Mouse (Mus musculus) midbrain, embryonic 13.5 days (tissue): ENCODE results near the gene Nrl. TPM values are rescaled to one million over a fixed set of nuclear protein-coding genes. Genes with fewer than 3 reads are reported as not detected.

ENCODE experiments used
- ATAC-seq: fragments of 200-750 bp; cut with Nextera tagmentation; 2 replicates; pipeline ENCODE4 v1.8.0; 2017; ENCODE audit warnings: mild to moderate bottlenecking, moderate TSS enrichment, moderate library complexity
- H3K27ac ChIP-seq: fragments of 300-500 bp; sonication (generic); 2 replicates; pipeline ENCODE4 v1.5.1; 2015; ENCODE audit warnings: inconsistent platforms, mild to moderate bottlenecking, moderate library complexity
- H3K27me3 ChIP-seq: fragments of 300-500 bp; sonication (generic); 2 replicates; pipeline ENCODE4 v1.6.1; 2015; ENCODE audit warnings: mild to moderate bottlenecking, inconsistent platforms
- H3K36me3 ChIP-seq: fragments of 300-500 bp; sonication (generic); 2 replicates; pipeline ENCODE4 v1.6.1; 2015; ENCODE audit warnings: mild to moderate bottlenecking, inconsistent platforms
- H3K4me1 ChIP-seq: fragments of 300-500 bp; sonication (generic); replicated peaks from 2 replicates; pipeline ENCODE4 v1.6.1; 2015; ENCODE audit warnings: inconsistent platforms
- H3K4me2 ChIP-seq: fragments of 300-500 bp; sonication (generic); replicated peaks from 2 replicates; pipeline ENCODE4 v1.6.1; 2015; ENCODE audit warnings: moderate library complexity, mild to moderate bottlenecking, inconsistent platforms
- H3K4me3 ChIP-seq: fragments of 300-500 bp; sonication (generic); replicated peaks from 2 replicates; pipeline ENCODE4 v1.5.1; 2015; ENCODE audit warnings: mild to moderate bottlenecking, inconsistent platforms
- H3K9ac ChIP-seq: fragments of 300-500 bp; sonication (generic); replicated peaks from 2 replicates; pipeline ENCODE4 v1.6.1; 2015; ENCODE audit warnings: mild to moderate bottlenecking, inconsistent platforms
- H3K9me3 ChIP-seq: fragments of 300-500 bp; sonication (generic); 2 replicates; pipeline ENCODE4 v1.6.1; 2016; ENCODE audit warnings: mild to moderate bottlenecking, inconsistent platforms
- WGBS: fragments of 180-500 bp; shearing (Covaris S2); methylation state at CpG from one replicate; pipeline ENCODE4 v1.1.7; 2015; 5-methylcytosine and 5-hydroxymethylcytosine counted together
- polyA plus RNA-seq: library from polyadenylated mRNA; unstranded; fragments of >200 nt; fragmentation: Nextera tagmentation; extraction: Ambion mirVana; gene quantifications from 2 replicates; pipeline ENCODE4 v1.2.1, GENCODE M21; 2015

Nrl gene
- polyA plus RNA-seq, 1 experiment from 2014 or later, result 0.08 TPM

DNA sequence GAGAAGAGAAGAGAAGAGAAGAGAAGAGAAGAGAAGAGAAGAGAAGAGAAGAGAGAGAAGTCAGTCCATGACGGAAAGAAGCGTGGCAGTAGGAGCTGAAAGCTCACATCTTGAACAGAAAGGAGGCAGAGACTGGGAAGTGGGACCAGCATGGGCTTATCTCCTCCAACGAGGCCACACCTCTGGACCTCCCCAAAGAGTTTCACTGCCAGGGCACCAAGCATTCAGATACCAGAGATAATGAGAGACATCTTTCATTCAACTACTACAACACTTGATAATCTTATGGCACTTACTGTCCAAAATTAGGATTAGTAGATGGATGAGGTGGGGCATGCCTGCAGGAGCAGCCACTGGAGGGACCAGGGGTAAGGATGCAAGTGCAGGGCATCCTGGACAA is 31.0 kb upstream of the Nrl start:
- no peaks in the 10 kb centered on the region for H3K9me3 ChIP-seq
- whole genome bisulfite sequencing, result 81% methylated on average over 3 of the region's 3 CpGs
- H3K36me3 ChIP-seq, result no peaks in the 10 kb centered on the region

DNA sequence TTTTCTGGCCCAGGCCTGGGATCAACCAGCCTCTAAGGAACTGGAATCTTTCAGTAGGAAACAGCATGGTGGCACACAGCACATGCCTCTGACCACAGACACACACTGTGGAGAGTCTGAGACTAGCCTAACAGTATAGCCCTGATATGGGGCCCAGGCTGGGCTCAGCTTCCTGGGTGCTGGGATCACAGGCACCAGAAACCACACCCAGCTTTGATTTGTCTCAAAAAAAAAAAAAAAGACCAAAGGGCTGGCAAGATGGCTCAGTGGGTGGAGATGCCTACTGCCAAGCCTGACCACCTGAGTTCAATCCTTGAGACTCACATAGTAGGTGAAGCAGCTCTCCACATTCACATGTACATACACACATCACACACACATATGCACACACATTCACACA is 29.9 kb upstream of the Nrl start:
- no peaks in the 10 kb centered on the region for H3K27me3 ChIP-seq
- no peak overlapping the region for H3K4me2 ChIP-seq
- H3K4me3 ChIP-seq, result no peak overlapping the region
- H3K36me3 ChIP-seq, result no peaks in the 10 kb centered on the region
- no peak for ATAC-seq
- peaks cover 7% of the 10 kb centered on the region for H3K4me1 ChIP-seq
- no peaks in the 10 kb centered on the region for H3K9me3 ChIP-seq
- H3K9ac ChIP-seq, result no peak overlapping the region
- H3K27ac ChIP-seq, result no peak overlapping the region

More for the DNA sequence above, 31.0 kb upstream of the Nrl start:
- Histone ChIP-seq H3K4me3 (no peak overlapping the region), H3K4me1 (peaks cover 7% of the 10 kb centered on the region), H3K9ac (no peak overlapping the region), H3K27me3 (no peaks in the 10 kb centered on the region), H3K4me2 (no peak overlapping the region), H3K27ac (no peak overlapping the region)
- ATAC-seq, result no peak

DNA sequence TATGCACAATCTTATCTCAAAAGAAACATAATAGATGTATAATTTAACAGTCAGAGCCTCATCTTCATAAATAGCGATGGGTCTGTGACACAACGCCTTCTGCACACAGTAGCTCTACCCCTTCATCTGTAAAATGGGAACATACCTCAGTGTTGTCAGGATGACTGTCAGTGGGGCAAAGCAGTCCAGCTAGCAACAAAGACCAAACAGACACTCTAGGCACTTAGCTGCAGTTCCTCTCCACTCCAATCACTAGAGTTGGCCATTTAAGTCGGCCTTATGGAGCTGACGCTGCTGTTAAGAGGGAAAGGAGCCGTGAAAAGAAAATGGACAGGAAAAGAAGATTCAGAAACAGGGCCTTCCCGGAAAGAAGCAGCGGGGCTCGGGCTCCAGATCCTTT is 27.0 kb upstream of the Nrl start:
- Histone ChIP-seq H3K4me2 (no peak overlapping the region), H3K36me3 (peaks cover 22% of the 10 kb centered on the region), H3K4me1 (no peaks in the 10 kb centered on the region), H3K27me3 (no peaks in the 10 kb centered on the region), H3K9me3 (no peaks in the 10 kb centered on the region), H3K4me3 (no peak overlapping the region), H3K9ac (no peak overlapping the region), H3K27ac (no peak overlapping the region)
- no peak for ATAC-seq
- WGBS, result 92% methylated on average over 8 of the region's 8 CpGs

- Histone ChIP-seq H3K9ac (no peak overlapping the region), H3K27ac (no peak overlapping the region), H3K27me3 (no peaks in the 10 kb centered on the region), H3K4me3 (no peak overlapping the region), H3K9me3 (no peaks in the 10 kb centered on the region), H3K4me1 (no peaks in the 10 kb centered on the region), H3K4me2 (no peak overlapping the region), H3K36me3 (peaks cover 24% of the 10 kb centered on the region)
- ATAC-seq, result no peak
- 69% methylated on average over 5 of the region's 5 CpGs for WGBS
Observed at GRCm38 (mm10) chr14:55551347-55551746, 26.6 kb upstream of the Nrl start.

DNA sequence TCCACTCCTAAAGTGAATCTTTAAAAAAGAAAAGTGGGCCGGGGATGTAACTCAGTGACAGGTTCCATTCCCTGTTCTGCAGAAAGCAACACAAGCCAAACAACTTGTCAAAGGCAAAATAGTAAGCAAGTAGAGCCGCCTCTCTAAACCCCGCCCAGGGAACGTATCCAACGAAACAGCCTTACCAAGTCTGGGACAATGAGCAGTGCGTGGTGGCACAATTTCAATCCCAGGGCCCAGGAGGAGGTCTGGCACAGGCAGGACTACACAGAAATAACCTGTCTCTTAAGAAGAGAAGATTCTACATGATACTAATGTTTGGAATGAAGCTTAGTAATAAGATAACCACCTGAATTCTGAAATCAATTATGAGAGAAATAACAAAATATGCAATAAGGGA is 25.4 kb upstream of the Nrl start:
- ATAC-seq, result no peak
- H3K36me3 ChIP-seq, result peaks cover 32% of the 10 kb centered on the region
- no peak overlapping the region for H3K4me2 ChIP-seq
- H3K27me3 ChIP-seq, result no peaks in the 10 kb centered on the region
- WGBS, result 85% methylated on average over 6 of the region's 6 CpGs
- H3K4me3 ChIP-seq, result no peak overlapping the region
- no peak overlapping the region for H3K9ac ChIP-seq
- H3K9me3 ChIP-seq, result no peaks in the 10 kb centered on the region
- H3K27ac ChIP-seq, result no peak overlapping the region
- H3K4me1 ChIP-seq, result no peaks in the 10 kb centered on the region

DNA sequence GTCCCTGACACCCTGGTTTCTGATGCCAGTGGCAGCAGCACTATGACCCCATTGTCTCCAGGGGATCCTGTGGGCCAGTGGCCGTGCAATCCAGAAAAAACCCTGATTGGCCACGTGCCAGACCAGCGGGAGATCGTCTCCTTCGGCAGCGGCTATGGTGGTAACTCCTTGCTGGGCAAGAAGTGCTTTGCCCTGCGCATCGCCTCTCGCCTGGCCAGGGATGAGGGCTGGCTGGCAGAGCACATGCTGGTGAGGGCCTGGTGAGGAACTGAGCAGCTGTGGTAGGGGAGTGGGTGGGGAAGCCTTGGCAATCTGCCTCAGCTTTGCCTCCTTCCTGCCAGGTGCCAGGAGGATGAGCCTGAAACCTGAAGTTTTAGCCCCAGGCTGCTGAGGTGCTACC is 19.6 kb upstream of the Nrl start:
- no peak overlapping the region for H3K4me3 ChIP-seq
- 84% methylated on average over 9 of the region's 9 CpGs for WGBS
- no peak overlapping the region for H3K27ac ChIP-seq
- H3K4me1 ChIP-seq, result peaks cover 26% of the 10 kb centered on the region
- no peak overlapping the region for H3K4me2 ChIP-seq
- no peak for ATAC-seq
- peaks cover 44% of the 10 kb centered on the region for H3K36me3 ChIP-seq
- no peaks in the 10 kb centered on the region for H3K27me3 ChIP-seq
- H3K9me3 ChIP-seq, result no peaks in the 10 kb centered on the region
- H3K9ac ChIP-seq, result peak overlapping the region; percentile 8; the same call in 1 of the 2 replicates

- no peak for ATAC-seq
Observed at GRCm38 (mm10) chr14:55542268-55542667, 17.5 kb upstream of the Nrl start.

DNA sequence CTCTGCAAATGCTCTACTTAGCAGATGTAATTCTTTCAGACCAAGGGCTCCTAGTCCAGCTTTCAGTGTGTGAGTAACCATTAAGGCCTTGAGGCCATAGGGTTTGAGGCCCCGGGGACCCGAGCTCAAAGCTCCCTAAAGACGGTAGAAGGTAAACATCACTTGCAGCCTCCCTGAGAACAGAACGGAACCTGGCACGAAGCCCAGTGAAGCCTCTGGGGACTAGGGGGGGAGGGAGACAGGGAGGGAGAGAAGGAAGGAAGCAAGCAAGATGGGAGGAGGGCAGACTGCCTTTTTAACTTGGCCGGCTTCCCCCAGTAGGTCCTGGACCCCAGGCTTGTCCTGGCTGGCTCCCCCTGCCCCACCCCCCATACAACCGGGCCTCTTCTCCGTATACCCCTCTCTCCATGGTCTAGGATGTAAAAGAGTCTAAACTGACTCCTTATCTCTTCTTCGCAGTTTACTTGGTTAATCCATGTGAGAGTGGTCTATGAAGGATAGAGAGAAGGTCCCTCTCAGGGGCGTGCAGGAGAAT is 16.1 kb upstream of the Nrl start:
- 4% methylated on average over 10 of the region's 10 CpGs for WGBS
- H3K4me1 ChIP-seq, result peaks cover 26% of the 10 kb centered on the region
- peak; percentile 65 for ATAC-seq
- H3K4me2 ChIP-seq, result peak overlapping the region; percentile 89
- H3K27ac ChIP-seq, result peak overlapping the region; percentile 87
- H3K4me3 ChIP-seq, result peak overlapping the region; percentile 58
- peaks cover 16% of the 10 kb centered on the region for H3K36me3 ChIP-seq
- peak overlapping the region; percentile 86 for H3K9ac ChIP-seq
- H3K27me3 ChIP-seq, result no peaks in the 10 kb centered on the region
- no peaks in the 10 kb centered on the region for H3K9me3 ChIP-seq

More at GRCm38 (mm10) chr14:55542268-55542667, 17.5 kb upstream of the Nrl start:
- no peak overlapping the region for H3K9ac ChIP-seq
- H3K27me3 ChIP-seq, result no peaks in the 10 kb centered on the region
- H3K36me3 ChIP-seq, result peaks cover 26% of the 10 kb centered on the region
- H3K4me1 ChIP-seq, result peaks cover 26% of the 10 kb centered on the region
- H3K4me3 ChIP-seq, result no peak overlapping the region
- H3K9me3 ChIP-seq, result no peaks in the 10 kb centered on the region
- H3K4me2 ChIP-seq, result no peak overlapping the region
- WGBS, result 97% methylated on average over 12 of the region's 12 CpGs
- no peak overlapping the region for H3K27ac ChIP-seq

- Histone ChIP-seq H3K9me3 (no peaks in the 10 kb centered on the region), H3K4me1 (peaks cover 26% of the 10 kb centered on the region), H3K9ac (peak within 1 kb of the TSS; percentile 86), H3K27me3 (no peaks in the 10 kb centered on the region), H3K27ac (peak within 1 kb of the TSS; percentile 87), H3K4me2 (peak within 1 kb of the TSS; percentile 89), H3K4me3 (peak within 1 kb of the TSS; percentile 58), H3K36me3 (peaks cover 12% of the 10 kb centered on the region)
- WGBS, result under 1% methylated on average over 32 of the region's 32 CpGs
- peak; percentile 85 for ATAC-seq
Observed at GRCm38 (mm10) chr14:55540067-55540786, 15.4 kb upstream of the Nrl start, which contains the start of gene Pck2. TSS of gene Pck2 (plus strand) at chr14:55540266.

DNA sequence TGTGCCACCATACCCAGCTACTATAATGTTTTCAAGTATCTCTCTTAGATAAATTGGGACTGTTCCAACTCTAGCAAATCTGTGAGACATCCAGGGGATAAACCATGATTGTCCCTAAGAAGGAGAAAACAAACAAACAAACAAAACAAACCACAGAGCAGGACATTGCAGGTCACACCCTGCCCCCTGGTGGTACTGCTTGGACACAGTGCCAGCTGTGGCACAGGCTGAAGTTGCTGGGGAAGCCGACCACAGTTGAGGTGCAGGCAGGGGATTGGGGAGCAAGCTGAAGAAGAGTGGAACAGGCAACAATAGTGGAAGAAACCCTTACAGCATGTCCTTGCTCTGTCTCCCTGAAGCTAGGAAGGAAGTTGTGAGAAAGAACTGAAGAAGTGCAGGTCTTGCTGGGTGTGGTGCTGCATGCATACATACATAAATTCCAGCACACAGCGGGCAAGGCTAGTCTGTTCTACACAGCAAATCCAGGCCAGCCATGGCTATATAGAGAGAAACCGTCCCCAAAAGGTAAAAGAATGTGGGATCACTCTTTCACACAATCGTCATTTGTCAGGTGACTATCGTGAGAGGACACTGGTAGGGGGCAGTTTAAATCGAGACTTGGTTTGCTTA is 11.4 kb upstream of the Nrl start:
- Histone ChIP-seq H3K4me1 (peaks cover 17% of the 10 kb centered on the region), H3K36me3 (no peaks in the 10 kb centered on the region), H3K27me3 (no peaks in the 10 kb centered on the region), H3K9me3 (no peaks in the 10 kb centered on the region), H3K4me3 (no peak overlapping the region), H3K9ac (no peak overlapping the region), H3K27ac (no peak overlapping the region), H3K4me2 (no peak overlapping the region)
- no peak for ATAC-seq
- WGBS, result 60% methylated on average over 6 of the region's 6 CpGs

GRCm38 (mm10) chr14:55527940-55528339 is 3.2 kb upstream of the Nrl start:
- Histone ChIP-seq H3K4me2 (no peak overlapping the region), H3K36me3 (no peaks in the 10 kb centered on the region), H3K4me3 (no peak overlapping the region), H3K9me3 (no peaks in the 10 kb centered on the region), H3K27me3 (peaks cover 18% of the 10 kb centered on the region), H3K9ac (no peak overlapping the region), H3K4me1 (no peaks in the 10 kb centered on the region), H3K27ac (no peak overlapping the region)
- ATAC-seq, result no peak
- WGBS, result 17% methylated on average over 3 of the region's 3 CpGs

DNA sequence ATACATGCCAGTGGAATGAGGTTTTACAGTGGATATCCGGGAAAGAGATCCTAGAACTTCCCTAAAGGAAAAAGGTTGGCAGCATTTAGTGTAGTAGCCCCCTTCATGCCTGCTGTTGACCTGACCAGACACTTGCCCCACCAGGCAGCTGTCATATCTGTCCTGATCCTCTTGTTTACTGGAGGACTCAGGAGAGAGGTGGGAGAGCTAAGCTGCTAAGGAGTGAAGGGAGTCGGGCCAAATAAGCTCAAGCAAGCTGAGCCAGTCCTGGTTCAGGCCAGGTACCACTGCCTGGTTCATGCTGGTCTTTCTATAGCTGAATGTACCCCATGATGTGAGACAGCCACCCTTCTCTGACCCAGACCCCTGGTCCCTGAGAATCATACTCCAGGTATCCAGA is 1.9 kb upstream of the Nrl start:
- 81% methylated on average over 2 of the region's 2 CpGs for WGBS
- no peaks in the 10 kb centered on the region for H3K9me3 ChIP-seq
- H3K27me3 ChIP-seq, result peaks cover 25% of the 10 kb centered on the region
- ATAC-seq, result no peak
- H3K4me2 ChIP-seq, result no peak overlapping the region
- no peaks in the 10 kb centered on the region for H3K4me1 ChIP-seq
- no peak overlapping the region for H3K27ac ChIP-seq
- H3K36me3 ChIP-seq, result no peaks in the 10 kb centered on the region
- no peak overlapping the region for H3K4me3 ChIP-seq
- no peak overlapping the region for H3K9ac ChIP-seq
